Mouse (Mus musculus) lung, embryonic 16.5 days (tissue): Measurements from ENCODE around the gene Krcc1. TPM values are rescaled to one million over a fixed set of nuclear protein-coding genes. Genes with fewer than 3 reads are reported as not detected.
"Not testable (repeated sequence)": the region's sequence is repeated elsewhere in the genome, so short reads cannot be mapped to it uniquely, and the experiment has no call there.

Experiments used
- ATAC-seq: fragments of 200-750 bp; cut with Nextera tagmentation; 2 replicates; pipeline ENCODE4 v1.8.0; 2017; ENCODE audit warnings: low read depth, mild to moderate bottlenecking, moderate library complexity
- H3K27ac ChIP-seq: fragments of 300-500 bp; sonication (generic); 2 replicates; pipeline ENCODE4 v1.5.1; 2014; ENCODE audit warnings: mild to moderate bottlenecking, control low read depth, low read length
- H3K27me3 ChIP-seq: fragments of 300-500 bp; sonication (generic); 2 replicates; pipeline ENCODE4 v1.6.1; 2014; ENCODE audit warnings: low read depth, low read length, mixed read lengths; ENCODE audit not compliant: control insufficient read depth, insufficient read depth
- H3K36me3 ChIP-seq: fragments of 300-500 bp; sonication (generic); 2 replicates; pipeline ENCODE4 v1.6.1; 2014; ENCODE audit warnings: low read length; ENCODE audit not compliant: control insufficient read depth, insufficient read depth
- H3K4me1 ChIP-seq: fragments of 300-500 bp; sonication (generic); replicated peaks from 2 replicates; pipeline ENCODE4 v1.6.1; 2014; ENCODE audit warnings: low read length, mixed read lengths; ENCODE audit not compliant: control insufficient read depth, insufficient read depth
- H3K4me2 ChIP-seq: fragments of 300-500 bp; sonication (generic); 2 replicates; pipeline ENCODE4 v1.6.1; 2014; ENCODE audit warnings: low read depth, low read length, control low read depth
- H3K4me3 ChIP-seq: fragments of 300-500 bp; sonication (generic); 2 replicates; pipeline ENCODE4 v1.5.1; 2014; ENCODE audit warnings: mild to moderate bottlenecking, low read length, control low read depth
- H3K9ac ChIP-seq: fragments of 300-500 bp; sonication (generic); 2 replicates; pipeline ENCODE4 v1.6.1; 2014; ENCODE audit warnings: low read length, control low read depth
- H3K9me3 ChIP-seq: fragments of 300-500 bp; sonication (generic); 2 replicates; pipeline ENCODE4 v1.6.1; 2016; ENCODE audit warnings: low read length; ENCODE audit not compliant: control insufficient read depth
- WGBS: fragments of 180-500 bp; shearing (Covaris S2); extraction: QIAGEN DNeasy Blood & Tissue Kit; methylation state at CpG from one replicate; pipeline ENCODE4 v1.1.7; 2014; 5-methylcytosine and 5-hydroxymethylcytosine counted together
- polyA plus RNA-seq: library from polyadenylated mRNA; unstranded; fragments of >200 nt; fragmentation: Nextera tagmentation; extraction: Ambion mirVana; gene quantifications from 2 replicates; pipeline ENCODE4 v1.2.1, GENCODE M21; 2015

Krcc1 gene
- polyA plus RNA-seq, 1 experiment from 2014 or later = 52.2 TPM

DNA sequence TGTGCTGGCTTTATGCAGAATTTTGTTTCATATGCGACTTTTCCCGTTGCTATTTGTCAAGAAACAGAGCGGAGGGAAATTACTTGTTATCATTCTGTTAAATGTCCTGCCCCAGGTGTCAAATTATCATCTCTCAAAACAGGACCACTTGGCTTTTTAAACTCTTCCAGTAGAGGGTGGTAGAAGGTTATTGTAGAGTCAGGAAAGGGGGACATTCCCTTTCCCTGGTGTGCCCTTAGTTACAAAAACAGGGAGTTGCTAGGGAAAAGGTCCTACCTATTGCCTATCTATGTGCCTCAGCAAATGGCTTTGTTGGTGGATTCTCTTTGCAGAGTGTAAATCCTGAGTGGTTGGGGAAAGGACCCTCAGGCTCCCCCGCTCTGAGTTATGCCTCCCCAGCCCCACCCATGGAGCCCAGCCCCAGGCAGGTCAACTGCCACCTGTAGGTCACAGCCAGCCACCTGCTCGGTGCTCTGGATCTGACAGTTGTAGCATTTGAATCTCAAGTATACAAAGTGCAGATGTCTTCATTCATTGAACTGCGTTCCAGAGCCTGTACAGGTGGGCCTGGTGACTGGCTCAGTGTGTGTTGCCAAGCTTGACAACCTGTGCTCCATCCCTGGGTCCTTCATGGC, 30.7 kb downstream of the Krcc1 start:
- Histone ChIP-seq H3K4me2 (no peak overlapping the region), H3K27ac (no peak overlapping the region), H3K9ac (no peak overlapping the region), H3K4me3 (no peak overlapping the region), H3K36me3 (no peaks in the 10 kb centered on the region), H3K9me3 (no peaks in the 10 kb centered on the region), H3K4me1 (no peaks in the 10 kb centered on the region), H3K27me3 (no peaks in the 10 kb centered on the region)
- ATAC-seq = peak; percentile 20; the same call in 1 of the 2 replicates
- 47% methylated on average over 6 of the region's 6 CpGs for WGBS

GRCm38 (mm10) chr6:71307486-71307885, 36.0 kb downstream of the Krcc1 start:
- H3K4me3 ChIP-seq = no peak overlapping the region
- no peak overlapping the region for H3K9ac ChIP-seq
- 80% methylated on average over 8 of the region's 8 CpGs for WGBS
- no peak overlapping the region for H3K4me2 ChIP-seq
- no peaks in the 10 kb centered on the region for H3K9me3 ChIP-seq
- ATAC-seq = no peak
- H3K27me3 ChIP-seq = no peaks in the 10 kb centered on the region
- no peak overlapping the region for H3K27ac ChIP-seq
- no peaks in the 10 kb centered on the region for H3K4me1 ChIP-seq
- no peaks in the 10 kb centered on the region for H3K36me3 ChIP-seq

- no peaks in the 10 kb centered on the region for H3K36me3 ChIP-seq
- H3K27me3 ChIP-seq = no peaks in the 10 kb centered on the region
- H3K27ac ChIP-seq = no peak within 1 kb of the TSS
- no peaks in the 10 kb centered on the region for H3K9me3 ChIP-seq
- H3K4me1 ChIP-seq = no peaks in the 10 kb centered on the region
- WGBS = 77% methylated on average over 3 of the region's 3 CpGs
- ATAC-seq = no peak
- no peak within 1 kb of the TSS for H3K9ac ChIP-seq
- H3K4me3 ChIP-seq = no peak within 1 kb of the TSS
- H3K4me2 ChIP-seq = no peak within 1 kb of the TSS
Measured at GRCm38 (mm10) chr6:71321826-71322283, 50.4 kb downstream of the Krcc1 start, which contains the start of gene Smyd1. Gene Smyd1 (minus strand): TSS chr6:71322233.

DNA sequence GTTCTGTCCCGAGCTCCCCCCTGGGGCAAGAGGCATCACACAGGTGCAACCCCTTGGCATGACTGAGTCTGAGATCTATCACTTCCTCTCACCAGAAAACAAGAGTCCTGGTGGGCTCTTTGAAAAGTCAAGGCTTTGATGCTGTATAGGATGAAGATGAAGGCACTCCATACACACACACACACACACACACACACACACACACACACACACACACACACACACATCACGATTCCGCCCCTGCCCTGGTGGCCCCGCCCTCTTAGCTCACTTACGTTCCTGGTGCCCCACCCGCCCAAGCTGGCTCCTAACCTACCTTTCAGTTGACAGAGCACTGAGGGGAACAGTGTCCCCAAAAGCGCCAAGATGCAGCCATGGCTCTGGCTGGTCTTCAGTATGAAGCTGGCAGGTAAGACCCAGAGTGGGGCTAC, 51.0 kb downstream of the Krcc1 start, which contains the start of gene Cd8b1:
Gene Cd8b1, plus strand, starts transcription at position 298 of the 431 bp plus-strand sequence.
- ATAC-seq = no peak
- H3K9ac ChIP-seq = no peak within 1 kb of the TSS
- no peaks in the 10 kb centered on the region for H3K36me3 ChIP-seq
- no peak within 1 kb of the TSS for H3K27ac ChIP-seq
- no peaks in the 10 kb centered on the region for H3K9me3 ChIP-seq
- H3K4me2 ChIP-seq = no peak within 1 kb of the TSS
- H3K4me1 ChIP-seq = no peaks in the 10 kb centered on the region
- H3K27me3 ChIP-seq = no peaks in the 10 kb centered on the region
- 75% methylated on average over 7 of the region's 7 CpGs for whole genome bisulfite sequencing
- H3K4me3 ChIP-seq = no peak within 1 kb of the TSS

- H3K4me1 ChIP-seq = no peaks in the 10 kb centered on the region
- ATAC-seq = no peak
- WGBS = 84% methylated on average over 9 of the region's 9 CpGs
Measured at GRCm38 (mm10) chr6:71324816-71325215, 53.3 kb downstream of the Krcc1 start.

GRCm38 (mm10) chr6:71329881-71330280, 58.4 kb downstream of the Krcc1 start:
- Histone ChIP-seq H3K36me3 (no peaks in the 10 kb centered on the region), H3K27me3 (no peaks in the 10 kb centered on the region), H3K9me3 (no peaks in the 10 kb centered on the region), H3K4me2 (no peak overlapping the region), H3K4me1 (no peaks in the 10 kb centered on the region), H3K27ac (no peak overlapping the region), H3K4me3 (no peak overlapping the region), H3K9ac (no peak overlapping the region)
- 73% methylated on average over 6 of the region's 6 CpGs for WGBS
- no peak for ATAC-seq

More at GRCm38 (mm10) chr6:71324816-71325215, 53.3 kb downstream of the Krcc1 start:
- Histone ChIP-seq H3K9me3 (no peaks in the 10 kb centered on the region), H3K36me3 (no peaks in the 10 kb centered on the region), H3K27ac (no peak overlapping the region), H3K9ac (no peak overlapping the region), H3K27me3 (no peaks in the 10 kb centered on the region), H3K4me3 (no peak overlapping the region), H3K4me2 (no peak overlapping the region)

GRCm38 (mm10) chr6:71330486-71330885, 59.0 kb downstream of the Krcc1 start:
- no peaks in the 10 kb centered on the region for H3K9me3 ChIP-seq
- H3K4me3 ChIP-seq = no peak overlapping the region
- no peaks in the 10 kb centered on the region for H3K27me3 ChIP-seq
- no peaks in the 10 kb centered on the region for H3K36me3 ChIP-seq
- 60% methylated on average over 7 of the region's 7 CpGs for WGBS
- no peak for ATAC-seq
- no peak overlapping the region for H3K27ac ChIP-seq
- no peak overlapping the region for H3K9ac ChIP-seq
- H3K4me2 ChIP-seq = no peak overlapping the region
- no peaks in the 10 kb centered on the region for H3K4me1 ChIP-seq

DNA sequence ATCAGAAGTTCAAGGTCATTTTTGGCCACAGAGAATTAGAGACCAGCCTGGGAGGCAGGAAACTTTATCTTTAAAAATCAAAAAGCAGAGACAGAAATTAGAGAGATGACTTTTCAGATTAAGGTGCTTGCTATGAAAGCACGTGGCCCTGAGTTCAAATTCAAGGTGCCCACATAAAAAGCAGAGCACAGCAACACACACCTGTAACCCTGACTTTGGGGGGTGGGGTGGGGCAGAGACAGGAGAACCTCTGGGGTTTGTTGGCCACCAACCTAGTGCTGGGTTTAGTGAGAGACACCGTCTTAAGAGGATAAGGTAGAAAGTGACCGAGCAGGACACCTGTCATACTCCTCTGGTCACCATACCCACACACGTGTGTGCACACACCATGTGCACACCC, 60.0 kb downstream of the Krcc1 start:
- WGBS = 83% methylated on average over 1 of the region's 4 CpGs
- H3K4me3 ChIP-seq, H3K9ac ChIP-seq, H3K4me1 ChIP-seq, H3K4me2 ChIP-seq, ATAC-seq, H3K9me3 ChIP-seq, H3K36me3 ChIP-seq, H3K27me3 ChIP-seq, H3K27ac ChIP-seq: not testable (repeated sequence)

DNA sequence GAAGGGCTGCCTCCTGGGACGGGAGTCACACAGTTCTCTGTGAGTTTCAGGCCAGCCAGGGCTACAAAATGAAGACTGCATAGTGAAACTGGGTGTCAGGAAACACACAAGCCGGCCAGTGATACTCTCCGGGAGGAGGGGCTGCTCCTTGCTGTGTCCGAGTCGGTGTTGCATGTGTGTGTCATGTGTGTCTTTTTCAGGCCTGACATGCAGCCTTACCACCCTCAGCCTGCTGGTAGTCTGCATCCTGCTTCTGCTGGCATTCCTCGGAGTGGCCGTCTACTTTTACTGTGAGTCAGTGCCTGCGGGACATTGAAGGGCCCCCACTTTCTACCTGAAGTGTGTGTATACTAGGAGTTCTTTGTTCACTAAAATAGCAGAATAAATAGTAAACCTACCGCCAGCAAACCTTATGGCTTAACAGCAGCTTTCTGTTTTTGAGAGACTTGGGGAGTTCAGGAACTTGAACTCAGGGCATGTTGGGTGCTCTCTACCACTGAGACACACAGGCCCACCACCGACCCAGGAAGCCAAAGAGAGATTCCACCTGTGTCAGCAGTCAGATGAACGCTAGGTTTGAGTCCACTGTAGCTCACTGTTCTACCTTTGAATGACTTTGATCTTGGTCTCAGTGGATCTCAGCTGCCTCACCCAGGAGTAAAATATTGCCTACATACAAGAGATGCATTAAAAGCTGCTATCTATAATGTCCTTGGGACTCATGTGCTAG, 60.9 kb downstream of the Krcc1 start:
- H3K27ac ChIP-seq = no peak overlapping the region
- no peak overlapping the region for H3K4me2 ChIP-seq
- no peaks in the 10 kb centered on the region for H3K27me3 ChIP-seq
- H3K36me3 ChIP-seq = no peaks in the 10 kb centered on the region
- ATAC-seq = no peak
- no peaks in the 10 kb centered on the region for H3K4me1 ChIP-seq
- H3K9ac ChIP-seq = no peak overlapping the region
- 65% methylated on average over 11 of the region's 11 CpGs for WGBS
- no peak overlapping the region for H3K4me3 ChIP-seq
- no peaks in the 10 kb centered on the region for H3K9me3 ChIP-seq
